Mouse (Mus musculus) cerebellum, postnatal 10 days (tissue): Measurements from ENCODE around the gene 9430097D07Rik.
A peak's percentile ranks its signal among the peaks of the same experiment; 100 is the strongest.

Experiments used
- DNase-seq, 2 experiments: peaks; one replicate each; pipeline ENCODE4 v3.0.0; 2021; ENCODE audit warnings: mixed read lengths in 2 of 2

Gene 9430097D07Rik

DNA sequence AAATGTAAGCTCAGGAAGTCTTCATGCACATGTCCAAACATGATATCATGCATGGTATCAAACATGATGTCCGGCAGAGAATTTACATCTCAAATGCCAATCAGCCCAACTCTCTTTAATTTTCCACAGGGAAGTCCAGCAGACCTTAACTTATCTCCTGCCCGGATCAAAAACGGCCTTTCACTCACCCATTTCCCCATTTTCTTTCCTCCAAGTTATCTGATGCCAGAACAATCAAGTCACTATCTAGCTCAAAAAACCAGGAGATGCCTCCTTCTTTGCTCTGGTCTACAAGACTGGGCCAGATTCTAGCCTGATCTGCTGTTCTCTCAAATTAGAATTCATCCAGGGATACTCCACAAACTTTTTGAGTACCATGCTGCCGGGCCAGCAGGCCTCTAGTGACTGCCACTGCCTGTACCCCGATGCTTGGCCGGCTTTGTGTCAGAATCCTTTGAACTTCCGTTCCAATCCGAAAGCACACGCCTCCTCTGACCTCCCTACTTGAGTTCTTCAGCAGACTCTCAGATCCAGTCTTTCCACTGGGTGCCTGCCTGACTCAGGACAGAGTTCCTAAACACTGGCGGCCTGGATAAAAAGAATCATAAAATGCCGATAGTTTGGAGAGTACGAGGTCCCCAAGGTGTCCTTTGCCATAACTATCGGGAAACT is 41.3 kb downstream of the 9430097D07Rik start:
- DNase-seq = peak; percentile 45 to 46

DNA sequence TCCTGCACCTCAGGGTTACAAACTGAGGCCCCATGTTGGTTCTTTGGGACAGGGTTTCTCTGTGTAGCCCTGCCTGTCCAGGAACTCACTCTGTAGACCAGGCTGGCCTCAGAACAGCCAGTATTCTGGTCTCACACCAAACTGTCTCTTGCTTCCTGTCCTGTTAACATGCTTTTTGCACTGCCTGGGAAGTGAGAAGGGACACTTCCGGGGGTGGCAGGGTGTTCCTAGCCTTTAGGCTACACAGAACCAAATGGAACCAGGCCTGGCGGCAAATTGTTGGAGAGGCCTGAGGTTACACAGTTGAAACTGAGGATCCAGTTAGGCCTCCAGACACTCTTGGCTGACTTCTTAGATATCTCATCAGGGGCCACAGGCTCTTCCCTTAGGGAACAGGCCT is 42.3 kb downstream of the 9430097D07Rik start:
- no peak for DNase-seq

DNA sequence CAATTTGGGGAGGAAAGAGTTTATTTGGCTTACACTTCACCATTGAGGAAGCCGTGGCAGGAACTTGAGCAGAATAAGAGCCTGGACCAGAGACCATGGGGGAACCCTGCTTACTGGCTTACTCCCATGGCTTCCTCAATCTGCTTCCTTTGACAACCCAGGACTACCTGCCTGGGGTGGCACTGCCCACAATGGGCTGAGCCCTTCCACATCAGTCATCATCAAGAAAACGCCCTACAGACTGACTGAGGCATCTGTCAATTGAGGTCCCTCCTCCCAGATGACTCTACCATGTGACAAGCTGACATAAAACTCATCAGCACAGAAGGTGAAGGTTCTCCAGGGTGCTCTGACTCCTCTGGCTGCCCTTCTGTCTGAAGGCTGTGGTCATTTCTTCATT is 45.0 kb downstream of the 9430097D07Rik start:
- DNase-seq = no peak

DNA sequence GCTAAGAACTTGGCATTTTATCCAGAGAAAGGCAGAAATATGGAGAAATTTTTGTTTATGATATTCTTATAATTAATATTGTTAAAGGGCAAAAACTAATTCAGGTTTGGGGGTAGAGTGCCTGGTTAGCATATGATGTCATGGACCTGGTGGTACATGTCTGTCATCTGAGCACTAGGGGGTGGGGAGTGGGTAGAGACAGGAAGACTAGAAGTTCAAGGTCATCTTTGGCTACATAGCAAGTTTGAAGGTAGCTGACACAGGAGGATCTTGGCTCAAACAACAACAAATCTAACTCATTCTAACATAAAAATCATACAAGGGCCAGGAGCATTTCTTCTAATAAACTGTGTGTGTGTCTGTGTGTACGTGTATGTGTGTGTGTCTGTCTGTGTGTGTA is 47.2 kb downstream of the 9430097D07Rik start:
- no peak for DNase-seq

DNA sequence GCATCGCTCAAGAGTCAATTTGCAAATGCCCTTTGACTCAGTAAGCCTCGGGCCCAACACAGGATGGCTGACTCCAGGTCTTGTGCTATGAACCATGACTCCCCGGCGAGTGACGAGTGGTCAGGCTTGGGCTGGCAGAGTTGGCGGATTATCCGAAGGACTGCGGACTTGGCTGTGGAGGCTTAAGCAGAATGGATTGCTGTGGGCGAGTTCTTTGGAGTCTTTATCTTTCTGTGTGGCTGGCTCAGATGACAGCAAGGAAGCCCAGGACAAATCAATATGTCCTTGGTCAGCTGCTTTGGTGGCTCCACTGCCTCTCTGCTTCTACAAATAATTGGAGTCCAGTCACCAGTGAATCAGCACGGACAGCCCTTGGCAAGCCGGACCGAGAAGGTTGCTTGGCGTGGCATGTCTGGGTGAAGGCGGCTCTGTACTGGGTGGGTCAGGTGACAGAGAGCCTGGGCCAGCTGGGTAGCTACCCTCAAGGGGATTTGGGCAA is 48.0 kb downstream of the 9430097D07Rik start:
- no peak for DNase-seq

DNA sequence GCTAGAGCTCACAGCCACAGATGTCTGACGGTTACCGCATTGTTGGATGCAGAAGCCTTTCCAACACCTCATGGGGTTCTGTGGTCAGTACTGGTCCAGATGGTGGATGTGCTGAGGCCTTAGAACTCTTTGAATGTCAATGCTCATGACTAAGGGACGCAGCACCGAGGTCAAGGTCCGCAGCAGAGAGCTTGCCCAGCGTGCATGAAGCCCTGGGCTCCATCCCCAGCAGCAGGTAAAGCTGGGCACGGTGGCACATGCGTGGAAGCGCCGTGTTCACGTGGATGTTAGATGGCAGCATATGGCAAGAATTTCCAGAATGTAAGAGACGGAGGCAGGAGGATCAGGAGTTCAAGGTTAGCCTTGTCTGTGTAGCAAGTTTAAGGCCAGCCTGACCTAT is 49.7 kb downstream of the 9430097D07Rik start:
- no peak for DNase-seq

DNA sequence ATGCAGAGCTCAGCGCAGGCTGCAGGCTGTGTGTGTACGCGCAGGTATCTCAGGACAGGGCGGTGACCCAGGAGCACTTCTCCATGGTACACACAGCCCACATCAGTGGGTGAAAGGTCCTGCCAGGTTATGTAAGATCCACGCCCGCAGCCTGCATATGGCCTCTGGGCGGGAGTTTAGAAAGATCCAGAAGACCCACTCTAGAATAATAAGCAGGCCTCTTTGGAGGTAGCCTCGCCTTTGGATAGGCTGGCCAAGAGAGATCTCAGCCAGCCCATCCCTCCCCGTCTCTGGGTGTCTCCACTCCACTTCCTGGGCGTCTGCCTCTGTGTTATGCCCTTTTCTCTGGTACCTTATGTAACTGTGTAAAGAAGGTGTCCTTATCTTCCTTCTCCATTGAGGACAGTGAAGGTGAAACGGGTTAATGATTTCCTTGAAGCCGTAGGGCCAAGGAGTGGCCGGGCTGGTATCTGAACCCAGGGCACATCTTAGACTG is 50.9 kb downstream of the 9430097D07Rik start:
- DNase-seq = no peak
